Mouse (Mus musculus): ENCODE measurements around the gene Gm20741.

Gm20741 gene

DNA sequence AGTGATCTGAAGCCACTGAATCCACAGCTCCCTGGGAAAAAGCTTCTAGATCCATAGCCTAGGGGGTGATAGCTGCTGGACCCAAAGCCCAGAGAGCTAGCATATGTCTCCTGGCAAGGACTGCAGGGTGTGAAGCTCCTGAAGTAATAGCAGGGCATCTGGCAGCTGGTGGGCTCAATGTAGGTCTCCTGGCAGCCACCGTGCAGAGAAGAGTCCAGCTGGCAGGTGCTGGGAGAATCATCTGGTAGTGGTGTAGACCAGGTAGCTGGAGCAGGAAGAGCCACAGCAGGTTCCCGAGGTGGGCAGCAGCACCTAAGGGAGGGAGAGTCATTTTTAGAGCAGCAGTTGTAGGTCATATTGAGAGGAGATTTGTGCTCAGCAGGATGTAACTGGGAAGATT, at the start of gene Gm20741:
Gene Gm20741, minus strand, starts transcription at position 394 of the 400 bp plus-strand sequence.
- DNase-seq (ENCODE audit: low spot score) = no peak

DNA sequence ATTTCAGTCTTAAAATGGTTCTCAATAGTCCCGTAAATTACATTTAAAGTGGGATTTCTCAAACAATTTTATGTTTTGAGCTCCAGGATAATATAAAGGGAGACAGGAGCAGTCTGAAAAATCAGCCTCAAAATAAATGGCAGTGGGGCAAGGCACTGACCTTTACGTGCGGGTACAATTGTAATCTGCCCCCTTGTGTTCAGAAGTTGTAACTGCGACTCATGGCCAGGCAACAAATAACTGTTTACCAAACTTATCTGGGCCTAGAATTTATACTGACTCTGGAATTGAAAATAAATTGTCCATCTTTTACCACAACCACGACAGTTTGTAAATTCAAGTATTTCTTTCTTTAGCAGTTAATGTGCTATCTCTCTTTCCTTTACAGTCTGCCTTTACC, 39.4 kb upstream of the Gm20741 start:
- peak; percentile 65 for DNase-seq (ENCODE audit: low spot score)

DNA sequence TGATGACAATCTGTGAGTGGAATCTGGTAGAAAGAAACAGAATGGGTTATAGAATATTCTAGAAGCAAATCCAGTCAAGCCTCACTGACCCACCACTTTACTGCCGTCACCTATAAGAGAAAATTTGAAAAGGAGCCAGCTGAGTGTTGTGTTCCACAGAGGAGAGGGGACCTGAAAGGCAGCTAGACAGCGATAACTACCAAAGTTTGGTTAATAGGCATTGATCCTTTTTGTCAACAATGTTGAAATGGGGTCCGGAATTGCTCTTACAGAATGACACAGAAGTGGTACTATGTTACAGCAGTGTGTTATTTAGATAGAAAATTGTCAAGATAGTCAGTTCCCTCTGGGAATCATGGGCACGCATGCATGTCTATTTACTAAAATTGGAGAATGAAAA, 36.5 kb upstream of the Gm20741 start:
- DNase-seq (ENCODE audit: low spot score) = no peak

DNA sequence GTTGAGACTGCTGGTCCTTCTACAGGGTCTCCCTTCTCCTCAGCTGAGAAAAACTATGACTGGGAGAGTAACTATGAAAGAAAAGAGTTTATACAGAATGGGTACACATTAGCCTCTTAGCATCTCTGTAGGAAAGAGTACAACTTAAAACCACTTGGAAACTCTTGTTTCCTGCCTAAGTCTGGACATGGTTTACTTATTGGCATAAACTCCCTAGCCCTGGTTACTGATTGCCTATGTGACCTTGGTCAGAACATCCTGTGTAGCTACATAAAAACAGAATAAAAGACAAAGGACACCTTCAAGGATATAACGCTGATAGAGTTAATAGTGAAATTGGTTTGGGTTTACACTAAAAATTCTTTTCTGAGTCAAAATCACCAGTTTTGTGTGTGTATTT, 35.3 kb upstream of the Gm20741 start:
- DNase-seq (ENCODE audit: low spot score) = no peak

DNA sequence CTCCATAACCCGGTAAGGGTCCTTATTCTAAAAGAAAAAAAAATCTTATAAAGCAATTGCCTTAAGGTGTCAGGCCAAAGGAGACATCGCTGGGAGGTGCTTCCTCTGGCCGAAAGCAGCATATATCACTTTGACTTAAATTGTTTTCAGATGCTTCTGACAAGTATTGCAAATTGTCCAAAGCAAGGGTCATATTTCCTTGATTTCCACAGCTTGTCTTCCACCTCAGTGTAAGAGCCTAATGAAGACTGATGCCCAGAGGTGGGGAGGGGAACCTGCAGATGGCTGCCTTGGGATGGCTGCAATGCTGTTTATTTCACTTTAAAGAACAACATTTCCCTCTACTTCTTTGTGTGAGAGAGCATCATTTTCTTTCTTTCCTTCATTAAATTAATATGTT, 15.0 kb upstream of the Gm20741 start:
- DNase-seq (ENCODE audit: low spot score) = peak; percentile 56

DNA sequence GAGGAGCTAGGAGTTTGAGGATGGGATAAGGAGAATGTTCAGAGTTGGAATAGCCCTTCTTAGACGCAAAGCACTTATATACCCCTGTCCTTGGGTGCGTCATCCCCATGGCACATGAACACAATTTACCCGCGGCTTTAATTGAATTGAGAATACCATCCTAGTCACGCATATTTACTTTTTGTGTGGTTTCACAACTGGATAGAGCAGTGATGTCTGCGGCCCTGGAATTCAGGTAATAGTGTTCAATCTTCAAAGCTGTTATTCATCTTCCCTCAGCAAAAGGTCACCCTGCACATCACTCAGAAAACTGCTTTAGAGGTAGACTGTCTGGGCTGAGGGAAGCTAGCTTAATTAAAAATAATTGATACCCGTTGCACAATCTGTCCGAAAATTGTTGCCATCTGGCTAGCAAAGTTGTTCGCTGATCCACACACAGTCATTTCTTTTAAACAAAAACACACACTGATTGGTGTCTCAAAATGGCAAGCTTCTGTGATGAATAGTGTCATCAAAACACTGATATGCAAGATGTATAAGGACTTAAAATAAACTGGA, 14.2 kb upstream of the Gm20741 start, which contains the start of gene Krtap14:
Gene Krtap14, minus strand, starts transcription at position 51 of the 558 bp plus-strand sequence.
- DNase-seq (ENCODE audit: low spot score) = peak; percentile 27

DNA sequence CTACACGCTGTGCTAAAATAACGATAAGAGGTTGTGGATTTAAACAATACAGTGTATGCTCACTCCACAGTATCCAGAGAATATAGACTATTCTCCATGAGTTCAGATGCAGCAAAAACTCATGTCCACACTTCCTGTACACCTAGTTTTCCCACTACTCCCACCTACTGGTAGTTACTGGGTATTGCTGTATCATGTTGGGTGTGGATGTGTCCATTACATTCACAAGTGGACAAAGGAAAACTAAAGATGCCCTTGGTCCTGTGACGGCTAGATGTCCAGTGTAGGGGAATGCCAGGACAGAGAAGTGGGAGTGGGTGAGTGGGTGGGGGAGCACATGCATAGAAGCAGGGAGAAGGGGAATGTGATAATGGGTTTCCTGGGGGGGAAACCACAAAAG, 11.7 kb upstream of the Gm20741 start:
- DNase-seq (ENCODE audit: low spot score) = peak; percentile 72

DNA sequence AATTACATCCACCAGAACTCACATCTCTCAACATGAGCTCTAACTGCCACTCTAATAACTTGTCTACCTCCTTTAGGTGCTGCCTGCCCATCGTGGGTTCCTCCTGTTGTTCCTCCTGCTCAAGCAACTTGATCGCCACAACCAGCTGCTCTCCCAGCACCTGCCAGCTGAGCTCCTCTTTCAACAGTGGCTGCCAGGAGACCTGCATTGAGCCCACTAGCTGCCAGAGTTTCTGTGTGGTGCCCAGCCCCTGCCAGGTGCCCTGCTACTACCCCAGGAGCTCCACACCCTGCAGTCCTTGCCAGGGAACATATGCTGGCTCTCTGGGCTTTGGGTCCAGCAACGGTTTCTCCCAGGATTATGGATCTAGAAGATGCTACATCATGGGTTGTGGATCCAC, 8.0 kb upstream of the Gm20741 start, which contains the start of gene Krtap15:
Gene Krtap15, plus strand, starts transcription at position 150 of the 400 bp plus-strand sequence.
- no peak for DNase-seq (ENCODE audit: low spot score)

DNA sequence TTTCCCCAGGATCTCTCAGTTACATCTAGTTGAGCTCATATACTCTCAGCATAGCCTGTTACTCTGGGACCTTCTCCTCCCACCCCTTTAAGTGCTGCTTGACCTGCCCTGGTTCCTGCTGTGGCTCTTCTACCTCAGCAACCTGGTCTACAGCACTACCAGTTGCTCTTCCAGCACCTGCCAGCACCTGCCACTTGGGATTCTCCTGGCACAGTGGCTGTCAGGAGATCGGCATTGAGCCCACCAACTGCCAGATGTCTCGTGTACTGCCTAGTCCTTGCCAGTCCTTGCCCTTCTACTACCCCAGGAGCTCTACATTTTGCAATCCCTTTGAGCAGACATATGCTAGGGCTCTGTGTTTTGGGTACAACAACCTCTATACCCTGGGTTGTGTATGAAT, 25.2 kb downstream of the Gm20741 start:
- DNase-seq (ENCODE audit: low spot score) = no peak

DNA sequence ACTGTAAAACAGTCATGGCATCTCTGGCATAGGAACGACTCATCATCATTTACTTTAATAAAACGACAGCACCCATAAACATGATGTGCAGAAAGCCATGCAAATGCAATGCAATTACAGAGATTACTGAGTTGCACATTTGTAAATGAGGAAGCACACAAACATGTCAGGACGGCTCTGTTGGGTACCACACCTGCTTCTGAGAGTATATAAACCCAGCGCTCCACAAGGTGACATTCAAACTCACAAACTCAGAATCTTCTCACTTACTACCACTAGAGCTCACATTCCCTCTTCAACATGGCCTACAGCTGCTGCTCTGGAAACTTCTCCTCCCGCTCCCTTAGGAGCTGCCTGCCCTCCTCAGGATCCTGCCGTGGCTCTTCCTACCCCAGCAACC, 34.4 kb downstream of the Gm20741 start, which contains the start of gene Gm5965:
Gene Gm5965, plus strand, starts transcription at position 301 of the 400 bp plus-strand sequence.
- DNase-seq (ENCODE audit: low spot score) = no peak

DNA sequence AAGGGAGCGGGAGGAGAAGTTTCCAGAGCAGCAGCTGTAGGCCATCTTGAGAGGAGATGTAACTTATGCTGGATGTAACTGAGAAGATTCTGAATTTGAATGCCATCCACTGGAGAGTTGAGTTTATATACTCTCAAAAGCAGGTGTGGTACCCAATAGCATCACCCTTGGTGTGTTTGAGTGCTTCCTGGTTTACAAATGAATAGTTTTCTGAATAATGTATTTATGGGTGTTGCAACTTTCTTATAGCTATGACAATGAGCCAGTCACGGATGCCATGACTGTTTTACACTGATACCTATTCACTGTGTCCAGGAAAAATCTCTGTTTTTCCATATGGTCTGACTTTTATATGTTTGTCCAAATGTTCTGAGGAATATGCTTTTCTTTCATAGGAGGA, 37.9 kb downstream of the Gm20741 start, which contains the start of gene 2310057N15Rik:
Gene 2310057N15Rik, minus strand, starts transcription at position 101 of the 400 bp plus-strand sequence.
- DNase-seq (ENCODE audit: low spot score) = no peak
